Mouse (Mus musculus) forebrain, embryonic 16.5 days (tissue): ENCODE results near the gene Il10rb. TPM values are rescaled to one million over a fixed set of nuclear protein-coding genes. Genes with fewer than 3 reads are reported as not detected.

Experiments
- polyA plus RNA-seq: library from polyadenylated mRNA; unstranded; fragments of >200 nt; fragmentation: Nextera tagmentation; extraction: Ambion mirVana; gene quantifications from 2 replicates; pipeline ENCODE4 v1.2.1, GENCODE M21; 2015

The Il10rb gene
- polyA plus RNA-seq, 1 experiment from 2014 or later = 8.9 TPM

Other genes starting within 250 kb of the Il10rb start
- 4.7 and 5.7 TPM in 2 replicates for gene Olig2, start 180.7 kb upstream of the Il10rb start, polyA plus RNA-seq
- 32.3 and 39.7 TPM in 2 replicates for gene Olig1, start 136.4 kb upstream of the Il10rb start, polyA plus RNA-seq
- 44.2 and 50.3 TPM in 2 replicates for gene Ifnar2, start 33.4 kb upstream of the Il10rb start, polyA plus RNA-seq
- gene Gm21970, start 14.4 kb upstream of the Il10rb start, polyA plus RNA-seq = not detected in 2 replicates
- 55.9 and 56.1 TPM in 2 replicates for gene Ifnar1, start 79.1 kb downstream of the Il10rb start, polyA plus RNA-seq
- gene Ifngr2, start 140.9 kb downstream of the Il10rb start, polyA plus RNA-seq = 118 and 124 TPM in 2 replicates
- 93.8 and 101 TPM in 2 replicates for gene Tmem50b, start 191.6 kb downstream of the Il10rb start, polyA plus RNA-seq
- gene Dnajc28, start 212.9 kb downstream of the Il10rb start, polyA plus RNA-seq = 6.9 and 8.5 TPM in 2 replicates
- 71.7 and 81.4 TPM in 2 replicates for gene Gart, start 240.8 kb downstream of the Il10rb start, polyA plus RNA-seq
- gene Son, start 241.3 kb downstream of the Il10rb start, polyA plus RNA-seq = 129 and 134 TPM in 2 replicates